Mouse (Mus musculus) forebrain, embryonic 14.5 days (tissue): ENCODE data around the gene Huwe1. TPM values are rescaled to one million over a fixed set of nuclear protein-coding genes. Genes with fewer than 3 reads are reported as not detected.
A peak's percentile ranks its signal among the peaks of the same experiment; 100 is the strongest.

Experiments
- ATAC-seq: fragments of 200-750 bp; cut with Nextera tagmentation; 2 replicates; pipeline ENCODE4 v1.8.0; 2017; ENCODE audit warnings: mild to moderate bottlenecking, moderate library complexity
- DNase-seq: peaks from one replicate; pipeline ENCODE4 v3.0.0-alpha.2; 2015; ENCODE audit warnings: low spot score
- H3K27ac ChIP-seq: fragments of 300-500 bp; sonication (generic); 2 replicates; pipeline ENCODE4 v1.5.1; 2014; ENCODE audit warnings: low read depth, mild to moderate bottlenecking, control low read depth, low read length, moderate library complexity
- H3K27me3 ChIP-seq: fragments of 300-500 bp; sonication (generic); replicated peaks from 2 replicates; pipeline ENCODE4 v1.6.1; 2014; ENCODE audit warnings: low read length, control low read depth, mixed read lengths; ENCODE audit not compliant: control insufficient read depth, insufficient read depth
- H3K36me3 ChIP-seq: fragments of 300-500 bp; sonication (generic); 2 replicates; pipeline ENCODE4 v1.6.1; 2014; ENCODE audit warnings: low read length, control low read depth; ENCODE audit not compliant: control insufficient read depth, insufficient read depth
- H3K4me1 ChIP-seq: fragments of 300-500 bp; sonication (generic); 2 replicates; pipeline ENCODE4 v1.6.1; 2014; ENCODE audit warnings: antibody characterized with exemption, low read length, control low read depth; ENCODE audit not compliant: control insufficient read depth, insufficient read depth
- H3K4me2 ChIP-seq: fragments of 300-500 bp; sonication (generic); 2 replicates; pipeline ENCODE4 v1.6.1; 2014; ENCODE audit warnings: mild to moderate bottlenecking, control low read depth, low read length
- H3K4me3 ChIP-seq: fragments of 300-500 bp; sonication (generic); 2 replicates; pipeline ENCODE4 v1.5.1; 2014; ENCODE audit warnings: low read depth, low read length, control low read depth
- H3K9ac ChIP-seq: fragments of 300-500 bp; sonication (generic); 2 replicates; pipeline ENCODE4 v1.6.1; 2014; ENCODE audit warnings: mild to moderate bottlenecking, low read length, control low read depth, moderate library complexity
- H3K9me3 ChIP-seq: fragments of 300-500 bp; sonication (generic); replicated peaks from 2 replicates; pipeline ENCODE4 v1.6.1; 2016; ENCODE audit warnings: low read length, control low read depth, mixed read lengths; ENCODE audit not compliant: control insufficient read depth
- WGBS: fragments of 180-500 bp; shearing (Covaris S2); extraction: QIAGEN DNeasy Blood & Tissue Kit; methylation state at CpG from one replicate; pipeline ENCODE4 v1.1.7; 2014; 5-methylcytosine and 5-hydroxymethylcytosine counted together
- polyA plus RNA-seq: library from polyadenylated mRNA; unstranded; fragments of >200 nt; fragmentation: Nextera tagmentation; extraction: Ambion mirVana; gene quantifications from 2 replicates; pipeline ENCODE4 v1.2.1, GENCODE M21; 2014

The Huwe1 gene
- polyA plus RNA-seq, 1 experiment from 2014 or later, result 58.5 TPM

DNA sequence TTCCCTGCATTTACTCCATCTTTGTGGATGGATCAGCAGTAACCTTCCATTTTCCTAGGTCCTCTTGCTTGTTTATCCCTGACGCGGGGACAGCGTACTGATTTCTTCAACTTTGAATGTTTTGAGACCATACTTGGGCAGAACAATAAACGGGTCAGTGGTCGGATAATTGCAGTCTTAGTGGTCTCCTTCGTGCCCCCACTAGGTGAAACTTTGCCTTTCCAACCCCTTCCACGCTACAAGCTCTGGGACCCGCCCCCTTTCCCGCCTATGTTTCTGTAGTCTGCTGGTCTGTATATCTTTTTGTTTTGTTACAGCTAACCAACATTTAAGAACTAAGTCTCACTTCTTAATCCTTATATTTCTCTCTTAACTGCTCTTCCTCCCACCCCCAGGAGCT, 3.8 kb downstream of the Huwe1 start:
- H3K36me3 ChIP-seq, result 0 out of 2 replicates have a peak, but pooled peaks cover 2% of the 10 kb centered on the region
- DNase-seq, result peak; percentile 1
- peak overlapping the region; percentile 62 for H3K4me2 ChIP-seq
- H3K9me3 ChIP-seq, result no peaks in the 10 kb centered on the region
- no peaks in the 10 kb centered on the region for H3K4me1 ChIP-seq
- peak overlapping the region; percentile 47 for H3K4me3 ChIP-seq
- H3K27me3 ChIP-seq, result no peaks in the 10 kb centered on the region
- peak overlapping the region; percentile 68 for H3K9ac ChIP-seq
- no peak overlapping the region for H3K27ac ChIP-seq
- no peak for ATAC-seq
- 32% methylated on average over 9 of the region's 9 CpGs for WGBS

DNA sequence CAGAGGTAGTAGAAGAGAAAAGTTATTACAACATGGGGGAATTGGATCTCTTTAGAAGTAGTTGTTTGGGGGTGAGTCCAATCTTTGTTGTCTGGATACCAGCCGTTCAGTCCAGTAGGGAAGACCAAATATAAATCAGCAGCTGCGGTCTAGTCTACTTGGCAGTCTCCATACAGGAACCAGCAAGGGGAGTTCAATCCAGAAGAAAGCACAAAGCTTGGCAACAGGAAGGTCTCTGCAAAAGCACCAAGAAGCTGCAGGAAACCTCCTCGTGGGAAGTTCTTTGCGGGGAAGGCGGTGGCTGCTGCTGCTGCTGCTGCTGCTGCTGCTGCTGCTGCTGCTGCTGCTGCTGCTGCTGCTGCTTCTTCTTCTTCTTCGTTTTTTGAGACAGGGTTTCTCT, 10.9 kb downstream of the Huwe1 start:
- DNase-seq (no peak), ATAC-seq (no peak)
- H3K4me2 ChIP-seq, result no peak overlapping the region
- 81% methylated on average over 6 of the region's 6 CpGs for WGBS
- no peaks in the 10 kb centered on the region for H3K9me3 ChIP-seq
- no peak overlapping the region for H3K27ac ChIP-seq
- no peaks in the 10 kb centered on the region for H3K27me3 ChIP-seq
- H3K9ac ChIP-seq, result no peak overlapping the region
- H3K36me3 ChIP-seq, result 0 out of 2 replicates have a peak, but pooled peaks cover 6% of the 10 kb centered on the region
- H3K4me3 ChIP-seq, result no peak overlapping the region
- no peaks in the 10 kb centered on the region for H3K4me1 ChIP-seq

DNA sequence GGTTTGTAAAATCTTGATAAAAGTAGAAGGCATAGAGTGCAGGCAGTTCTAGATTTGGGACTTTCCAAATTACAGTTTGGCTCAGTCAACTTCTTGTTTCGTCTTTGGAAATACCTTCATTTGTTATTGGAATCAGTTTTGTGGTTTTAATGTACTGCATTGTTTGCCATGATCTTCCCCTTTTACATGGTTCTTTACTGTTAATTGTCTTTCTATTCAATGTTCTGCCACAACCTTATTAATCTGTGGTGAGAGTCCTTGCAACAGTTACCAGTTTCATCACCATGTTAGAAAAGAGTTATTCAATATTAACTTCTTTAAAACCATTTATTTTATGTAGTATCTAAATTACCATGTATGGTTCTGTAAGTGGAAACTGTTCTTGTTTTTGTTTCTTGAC, 13.0 kb downstream of the Huwe1 start:
- Histone ChIP-seq H3K36me3 (0 out of 2 replicates have a peak, but pooled peaks cover 4% of the 10 kb centered on the region), H3K9ac (no peak overlapping the region), H3K27me3 (no peaks in the 10 kb centered on the region), H3K4me3 (no peak overlapping the region), H3K9me3 (no peaks in the 10 kb centered on the region), H3K27ac (no peak overlapping the region), H3K4me2 (no peak overlapping the region), H3K4me1 (no peaks in the 10 kb centered on the region)
- WGBS, result 75% methylated on average over 1 of the region's 1 CpGs
- ATAC-seq (no peak), DNase-seq (no peak)

DNA sequence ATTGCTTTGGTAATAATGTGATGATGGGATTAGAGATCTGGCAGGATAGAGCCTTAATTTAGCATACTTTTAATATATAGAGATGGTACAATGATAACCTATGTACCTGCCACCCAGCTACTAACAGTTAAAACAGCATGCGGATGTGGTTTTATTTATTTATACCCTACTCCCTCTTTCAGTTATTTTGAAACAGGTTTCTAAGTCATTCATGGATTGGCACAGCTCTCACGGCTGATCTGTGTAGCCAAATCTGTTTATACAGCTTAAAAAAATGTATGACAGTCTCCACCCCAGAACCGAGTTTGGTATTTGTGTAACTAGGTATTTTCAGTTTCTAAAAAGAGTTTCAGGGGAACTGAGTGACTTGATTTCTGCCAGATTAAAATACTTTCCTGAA, 17.1 kb downstream of the Huwe1 start:
- DNase-seq (no peak), ATAC-seq (no peak)
- 88% methylated on average over 3 of the region's 3 CpGs for WGBS
- Histone ChIP-seq H3K36me3 (0 out of 2 replicates have a peak, but pooled peaks cover 3% of the 10 kb centered on the region), H3K4me1 (no peaks in the 10 kb centered on the region), H3K27ac (no peak overlapping the region), H3K27me3 (no peaks in the 10 kb centered on the region), H3K4me3 (no peak overlapping the region), H3K9ac (no peak overlapping the region), H3K4me2 (no peak overlapping the region), H3K9me3 (no peaks in the 10 kb centered on the region)

DNA sequence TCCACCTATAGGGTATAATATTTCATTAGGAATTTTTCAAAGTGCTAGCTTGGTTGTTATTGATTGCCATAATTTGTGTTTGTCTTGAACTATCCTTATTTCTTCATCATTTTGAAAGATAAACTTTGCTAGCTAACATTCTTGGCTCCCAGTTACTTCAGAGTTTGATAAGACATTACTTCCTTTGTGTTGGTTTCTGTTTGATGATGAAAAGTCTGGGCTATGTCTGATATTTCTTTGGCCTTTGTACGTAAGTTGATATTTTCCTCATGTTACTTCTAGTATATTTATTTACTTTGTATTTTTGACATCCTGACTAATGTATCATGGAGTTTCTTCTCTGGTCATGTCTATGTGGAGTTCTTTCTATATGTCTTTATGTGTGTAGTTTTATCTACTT, 28.4 kb downstream of the Huwe1 start:
- Histone ChIP-seq H3K4me1 (no peaks in the 10 kb centered on the region), H3K9ac (no peak overlapping the region), H3K4me3 (no peak overlapping the region), H3K27ac (no peak overlapping the region), H3K27me3 (no peaks in the 10 kb centered on the region), H3K4me2 (no peak overlapping the region), H3K36me3 (no peaks in the 10 kb centered on the region), H3K9me3 (no peaks in the 10 kb centered on the region)
- ATAC-seq (no peak), DNase-seq (no peak)
- 85% methylated on average over 1 of the region's 1 CpGs for WGBS

DNA sequence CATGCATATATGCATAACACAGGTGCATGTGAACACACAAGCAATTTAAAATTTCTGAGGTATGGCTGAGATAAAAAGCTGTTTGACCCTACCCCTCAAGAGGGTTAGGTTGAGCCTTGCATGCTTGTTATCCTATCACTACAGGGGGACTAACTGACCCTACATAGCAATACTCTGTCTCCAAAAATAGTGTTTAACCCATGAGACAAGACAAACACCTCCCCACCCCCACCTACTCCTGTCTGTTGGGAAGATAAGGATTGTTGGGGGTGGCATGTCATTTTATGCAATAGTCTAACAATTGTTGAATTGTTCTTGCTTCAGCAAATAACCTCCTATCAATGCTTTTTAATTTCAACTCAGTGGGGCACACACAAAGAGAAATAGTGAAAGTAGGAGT, 30.7 kb downstream of the Huwe1 start:
- Histone ChIP-seq H3K4me2 (no peak overlapping the region), H3K27ac (no peak overlapping the region)
- ATAC-seq, result no peak

DNA sequence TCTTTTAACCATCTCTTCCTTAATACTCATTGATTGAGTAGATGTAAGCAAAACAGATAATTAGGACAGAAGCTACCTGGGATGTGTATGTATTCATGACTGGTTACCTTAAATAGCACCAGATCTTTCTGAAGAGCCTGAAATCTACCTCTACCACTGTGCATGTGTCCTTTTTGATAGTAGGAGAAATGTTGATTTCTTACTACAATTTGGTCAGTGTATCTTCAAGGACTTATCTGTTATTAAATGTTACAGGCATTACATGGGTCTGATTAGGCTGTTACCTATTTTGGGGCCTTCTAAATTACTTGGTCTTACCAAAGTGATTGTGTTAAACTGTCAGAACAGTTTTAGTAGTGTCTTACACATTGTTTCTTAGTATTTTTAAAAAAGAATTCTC, 32.4 kb downstream of the Huwe1 start:
- Histone ChIP-seq H3K9me3 (no peaks in the 10 kb centered on the region), H3K36me3 (no peaks in the 10 kb centered on the region), H3K4me3 (no peak overlapping the region), H3K9ac (no peak overlapping the region), H3K4me2 (no peak overlapping the region), H3K27ac (no peak overlapping the region), H3K27me3 (no peaks in the 10 kb centered on the region), H3K4me1 (no peaks in the 10 kb centered on the region)
- ATAC-seq (no peak), DNase-seq (no peak)

More for the DNA sequence above, 30.7 kb downstream of the Huwe1 start:
- no peak overlapping the region for H3K4me3 ChIP-seq
- no peaks in the 10 kb centered on the region for H3K9me3 ChIP-seq
- no peak overlapping the region for H3K9ac ChIP-seq
- DNase-seq, result no peak
- no peaks in the 10 kb centered on the region for H3K4me1 ChIP-seq
- no peaks in the 10 kb centered on the region for H3K36me3 ChIP-seq
- H3K27me3 ChIP-seq, result no peaks in the 10 kb centered on the region

DNA sequence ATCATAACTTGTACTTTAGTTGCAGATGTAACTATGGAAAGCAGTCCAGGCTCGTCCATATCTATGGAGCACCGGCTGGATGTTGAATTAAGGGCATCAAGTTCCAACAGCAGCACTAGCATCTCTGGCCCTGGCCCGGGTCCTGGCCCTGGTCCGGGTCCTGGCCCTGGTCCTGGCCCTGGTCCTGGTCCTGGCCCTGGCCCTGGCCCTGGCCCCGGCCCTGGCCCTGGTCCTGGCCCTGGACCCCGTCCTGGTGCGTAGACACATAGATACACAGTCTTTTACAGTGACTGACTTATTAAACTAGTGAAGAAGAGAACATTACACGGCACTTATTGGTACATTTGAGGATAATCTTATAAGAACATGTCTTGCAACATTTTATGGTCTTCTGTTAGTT, 58.8 kb downstream of the Huwe1 start:
- H3K4me1 ChIP-seq, result no peaks in the 10 kb centered on the region
- H3K9me3 ChIP-seq, result no peaks in the 10 kb centered on the region
- H3K4me3 ChIP-seq, result no peak overlapping the region
- no peak overlapping the region for H3K4me2 ChIP-seq
- no peak for ATAC-seq
- no peak for DNase-seq
- WGBS, result 93% methylated on average over 8 of the region's 8 CpGs
- H3K27ac ChIP-seq, result no peak overlapping the region
- peaks cover 48% of the 10 kb centered on the region for H3K36me3 ChIP-seq
- no peaks in the 10 kb centered on the region for H3K27me3 ChIP-seq
- H3K9ac ChIP-seq, result no peak overlapping the region

DNA sequence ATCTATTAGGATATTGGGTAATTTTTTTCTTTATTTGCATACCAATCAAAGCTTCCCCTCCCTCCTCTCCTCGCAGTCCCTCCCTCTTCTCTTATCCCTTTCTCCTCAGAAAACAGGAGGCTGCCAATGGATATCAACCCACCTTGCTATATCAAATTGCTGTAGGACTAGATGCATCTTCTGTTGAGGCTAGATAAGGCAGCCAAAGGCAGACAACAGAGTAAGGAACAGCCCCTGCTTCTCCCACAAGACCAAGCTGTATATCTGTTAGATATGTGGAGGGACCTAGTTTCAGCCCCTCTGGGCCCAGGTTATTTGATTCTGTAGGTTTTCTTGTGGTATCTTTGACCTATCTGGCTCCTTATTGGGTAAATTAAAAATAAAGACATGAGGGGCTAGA, 110.1 kb downstream of the Huwe1 start:
- Histone ChIP-seq H3K4me2 (no peak overlapping the region), H3K9me3 (no peaks in the 10 kb centered on the region), H3K9ac (no peak overlapping the region), H3K36me3 (peaks cover 76% of the 10 kb centered on the region), H3K4me1 (no peaks in the 10 kb centered on the region), H3K4me3 (no peak overlapping the region), H3K27me3 (no peaks in the 10 kb centered on the region), H3K27ac (no peak overlapping the region)
- ATAC-seq (no peak), DNase-seq (no peak)
- 77% methylated on average over 1 of the region's 1 CpGs for WGBS
